Mouse (Mus musculus): ENCODE data around the gene Prpf8.
"Not testable (repeated sequence)": the region's sequence is repeated elsewhere in the genome, so short reads cannot be mapped to it uniquely, and the experiment has no call there.

Gene Prpf8

DNA sequence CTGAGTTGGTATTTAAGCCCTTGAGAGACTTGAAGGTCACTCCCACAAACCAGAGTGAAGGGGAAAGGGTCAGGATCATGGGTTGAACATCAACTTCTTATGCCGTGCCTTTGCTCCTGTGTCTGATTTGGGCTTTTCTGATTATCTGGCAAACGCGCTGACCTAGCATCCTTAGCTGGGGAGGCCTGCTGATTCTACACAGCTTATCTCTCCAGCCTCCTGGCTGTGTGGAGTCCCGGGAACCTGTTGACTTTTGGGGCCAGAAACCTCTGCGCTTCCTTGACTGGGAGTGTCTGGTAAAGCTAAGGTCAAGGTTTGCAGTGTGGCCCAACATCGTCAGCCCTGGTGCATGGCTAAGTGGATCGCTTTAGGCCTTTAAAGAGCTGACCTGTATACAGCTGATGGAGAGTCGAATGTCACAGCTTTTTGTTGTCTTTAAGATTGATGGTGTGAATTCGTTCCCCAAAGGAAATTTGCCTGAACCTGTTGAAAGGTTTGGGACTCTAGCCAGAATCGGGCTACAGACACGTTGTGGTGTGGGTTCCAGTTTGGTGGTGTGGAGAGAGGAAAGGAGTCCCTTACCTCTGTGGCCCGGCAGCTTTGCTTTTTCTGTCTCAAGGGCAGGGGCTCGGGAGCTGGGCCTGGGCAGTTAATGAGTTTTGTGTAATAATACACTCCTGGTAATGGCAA, 48.6 kb downstream of the Prpf8 start:
- DNase-seq: no peak

DNA sequence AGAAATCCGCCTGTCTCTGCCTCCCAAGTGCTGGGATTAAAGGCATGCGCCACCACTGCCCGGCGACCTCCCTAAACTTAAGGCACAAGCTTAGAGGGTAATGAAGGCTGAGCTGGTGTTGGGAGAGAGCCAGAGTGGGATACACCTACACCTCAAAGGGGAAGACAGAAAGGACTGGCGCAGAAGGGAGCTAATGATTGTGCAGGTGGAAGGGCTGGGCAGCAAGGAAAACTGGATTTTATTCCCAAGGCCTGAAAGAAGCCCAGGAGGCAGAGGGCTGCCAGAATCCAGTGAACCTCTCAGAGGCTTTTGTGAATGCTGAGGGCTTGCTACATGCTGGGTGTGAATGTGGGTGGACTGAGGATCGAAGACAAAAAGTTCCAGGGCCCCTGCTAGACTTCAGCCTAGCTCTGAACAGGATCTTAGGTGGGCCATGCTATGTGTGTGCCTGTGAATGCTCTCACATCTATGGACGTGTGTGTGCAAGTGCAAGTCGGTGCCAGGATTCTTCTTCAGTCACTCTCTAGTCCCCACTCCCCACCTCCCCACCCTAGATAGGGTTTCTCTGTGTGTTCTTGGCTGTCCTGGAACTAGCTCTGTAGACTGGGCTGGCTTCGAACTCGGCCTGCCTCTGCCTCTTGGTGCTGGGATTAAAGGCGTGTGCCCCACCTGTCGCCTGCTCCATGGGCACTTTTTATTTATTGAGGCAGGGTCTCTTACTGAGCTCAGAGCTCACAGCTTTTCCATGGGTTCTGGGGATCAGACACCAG, 49.8 kb downstream of the Prpf8 start:
- DNase-seq: no peak

GRCm38 (mm10) chr11:75537025-75537414, 50.4 kb downstream of the Prpf8 start:
- no peak for DNase-seq

DNA sequence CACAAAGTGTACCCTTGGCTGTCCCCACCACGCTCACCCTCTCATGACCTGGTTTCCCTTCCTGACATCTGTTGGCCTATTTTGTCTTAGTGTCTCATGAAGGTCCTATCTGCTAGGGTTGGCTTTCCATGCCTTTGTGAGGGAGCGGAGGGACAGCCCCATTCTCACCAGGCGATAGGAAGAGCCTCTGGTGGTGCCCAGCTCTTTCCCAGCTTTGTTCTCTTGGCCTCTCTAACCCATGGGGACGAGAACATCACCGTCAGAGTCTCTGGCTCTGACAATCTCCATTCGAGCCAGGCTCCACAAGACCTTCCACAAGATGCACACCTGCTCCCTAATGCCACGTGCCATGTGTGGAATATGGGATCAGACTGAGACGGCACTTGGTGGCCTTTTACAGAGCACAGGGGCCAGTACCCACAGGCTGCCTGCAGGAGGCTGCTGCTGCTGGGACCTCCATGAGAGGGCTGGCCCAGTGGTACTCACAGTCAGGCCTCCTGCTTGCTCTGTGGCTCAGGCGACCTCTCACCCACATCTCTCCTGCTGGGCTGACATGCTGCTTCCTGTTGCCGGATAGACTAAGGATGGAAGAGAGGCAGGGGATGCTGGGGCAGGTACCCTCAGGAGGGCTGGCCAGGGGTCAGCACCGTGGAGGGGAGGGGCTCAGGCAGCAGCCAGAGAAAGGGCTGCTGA, 51.0 kb downstream of the Prpf8 start:
- no peak for DNase-seq

DNA sequence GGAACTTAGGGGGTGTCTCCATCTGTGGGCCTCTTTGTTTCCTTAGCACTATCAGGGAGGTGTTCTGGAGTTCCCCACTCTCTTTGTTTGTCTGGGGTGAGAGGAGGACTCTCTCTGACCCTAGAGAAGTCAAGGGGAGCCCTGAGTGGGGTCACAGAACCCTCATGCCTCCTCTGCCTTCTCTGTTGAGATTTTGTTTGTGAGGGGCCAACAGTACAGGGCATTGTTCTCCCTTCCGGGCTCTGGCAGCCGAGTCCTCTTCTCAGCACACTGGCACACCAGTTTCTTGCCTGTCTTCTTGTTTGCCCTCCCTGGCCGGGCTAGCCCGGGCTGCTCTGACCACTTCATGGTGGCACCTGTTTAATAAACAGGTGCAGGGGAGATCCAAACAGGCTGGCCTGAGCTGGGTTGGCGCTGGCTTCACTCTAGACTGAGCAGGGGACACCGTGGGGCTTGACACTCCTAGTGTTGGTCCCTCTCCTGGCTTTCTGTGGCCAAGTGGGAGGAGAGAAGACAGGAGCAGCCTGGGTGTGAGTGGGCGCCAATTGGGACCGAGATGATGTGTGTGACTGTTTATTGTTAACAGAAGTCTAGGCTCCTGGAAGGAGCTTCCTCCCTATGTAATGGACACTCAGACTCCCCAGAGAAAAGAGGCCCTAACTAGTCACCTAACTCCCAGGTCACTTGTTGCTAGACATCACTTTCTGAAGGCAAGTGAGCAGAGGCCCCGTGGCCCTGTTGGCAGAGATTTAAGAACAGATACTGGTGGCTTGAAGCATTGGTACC, 51.8 kb downstream of the Prpf8 start:
- DNase-seq: no peak

DNA sequence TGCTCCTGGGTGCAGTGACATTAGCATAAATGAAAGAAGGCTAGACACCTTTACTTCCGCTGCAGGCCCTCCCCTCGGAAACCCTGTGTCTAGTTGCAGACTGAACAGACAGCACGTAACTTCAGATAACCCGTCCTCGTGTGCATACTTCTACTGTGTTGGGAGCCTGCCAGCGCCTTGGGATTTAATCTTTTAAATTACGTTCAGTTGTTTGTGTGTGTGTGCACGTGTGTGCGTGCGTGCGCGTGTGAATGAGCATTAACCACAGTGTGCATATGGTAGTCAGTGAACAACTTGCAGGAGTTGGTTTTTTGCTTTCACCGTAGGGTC, 52.3 kb downstream of the Prpf8 start:
- DNase-seq: no peak

DNA sequence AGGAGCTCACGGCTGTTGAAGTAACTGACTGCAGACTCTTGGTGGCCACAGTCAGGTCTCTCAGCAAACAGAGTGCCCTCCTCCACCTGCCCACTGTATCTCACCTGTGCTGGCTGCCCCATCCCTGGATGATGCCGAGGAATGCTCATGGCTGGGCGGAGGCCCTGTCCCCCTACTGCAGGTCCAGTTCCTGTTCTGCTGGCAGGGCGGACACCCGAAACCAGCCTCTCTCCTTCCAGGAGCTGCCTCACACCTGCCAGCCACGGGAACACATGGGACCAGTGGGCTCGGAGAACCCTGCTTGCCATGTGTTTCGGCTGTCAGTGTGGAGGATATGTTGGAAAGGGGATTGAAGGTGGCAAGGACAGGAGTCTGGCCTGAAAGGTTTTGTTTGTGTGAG, 53.6 kb downstream of the Prpf8 start:
- DNase-seq: no peak

- DNase-seq: no peak
Measured at GRCm38 (mm10) chr11:75540710-75541581, 54.3 kb downstream of the Prpf8 start.

DNA sequence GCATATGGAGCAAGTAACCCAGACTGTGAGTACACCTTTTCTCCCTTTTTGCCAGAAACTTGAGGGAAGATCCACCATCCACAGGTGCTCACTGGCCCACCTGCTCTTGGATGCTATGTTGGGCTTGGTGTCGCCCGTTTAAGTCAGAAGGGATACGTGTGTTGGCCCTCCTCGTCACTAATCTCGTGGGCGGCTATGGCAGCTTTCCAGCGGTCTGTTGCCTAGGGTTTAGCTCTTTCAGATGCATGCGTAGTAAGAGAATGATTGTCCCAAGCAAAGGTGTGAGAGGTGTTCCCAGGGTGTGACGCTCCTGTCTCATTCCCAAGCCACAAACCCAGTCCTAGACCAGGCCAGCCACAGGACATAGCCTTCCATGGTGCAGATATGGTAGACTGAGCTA, 58.1 kb downstream of the Prpf8 start:
- DNase-seq: no peak

DNA sequence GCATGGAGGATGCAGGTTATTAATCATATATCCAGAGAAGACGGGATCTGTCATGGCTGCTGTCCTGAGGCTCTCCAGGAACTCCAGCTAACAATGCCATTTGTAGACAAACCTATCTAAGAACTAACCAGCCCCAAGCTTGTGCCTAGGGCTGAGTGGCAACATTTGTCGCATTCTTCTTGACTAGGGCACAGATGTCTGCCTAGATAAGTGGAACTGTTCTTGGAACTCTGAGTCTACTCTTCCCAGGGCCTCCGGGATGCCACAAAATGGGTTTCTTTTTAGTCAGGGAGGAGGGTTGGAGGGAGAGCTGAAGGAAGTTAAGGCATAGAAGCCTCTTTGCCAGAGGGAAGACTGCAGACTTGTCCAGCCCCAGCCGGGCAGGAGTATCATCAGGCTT, 59.4 kb downstream of the Prpf8 start:
- DNase-seq: no peak

DNA sequence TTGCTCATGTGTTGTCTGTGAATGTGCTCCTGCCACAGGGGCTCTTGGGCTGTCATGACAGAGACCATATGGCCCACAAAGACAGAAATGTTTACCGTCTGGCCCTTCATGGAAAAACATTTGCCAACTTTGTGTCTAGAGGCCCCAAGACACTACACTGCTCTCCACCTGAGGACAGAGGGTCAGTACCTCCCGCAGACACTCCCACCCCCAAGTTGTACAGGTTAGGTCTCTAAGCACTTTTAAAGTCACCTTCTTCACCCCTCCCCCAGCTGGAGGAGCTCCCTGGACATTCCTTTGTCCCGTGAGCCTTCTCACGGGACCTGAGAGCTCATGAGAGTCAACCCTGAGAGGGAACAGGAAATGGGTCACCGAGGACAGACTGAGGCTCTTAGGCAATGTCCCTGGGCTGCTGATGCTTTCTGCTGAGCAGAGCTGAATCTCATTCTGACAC, 63.1 kb downstream of the Prpf8 start:
- no peak for DNase-seq

DNA sequence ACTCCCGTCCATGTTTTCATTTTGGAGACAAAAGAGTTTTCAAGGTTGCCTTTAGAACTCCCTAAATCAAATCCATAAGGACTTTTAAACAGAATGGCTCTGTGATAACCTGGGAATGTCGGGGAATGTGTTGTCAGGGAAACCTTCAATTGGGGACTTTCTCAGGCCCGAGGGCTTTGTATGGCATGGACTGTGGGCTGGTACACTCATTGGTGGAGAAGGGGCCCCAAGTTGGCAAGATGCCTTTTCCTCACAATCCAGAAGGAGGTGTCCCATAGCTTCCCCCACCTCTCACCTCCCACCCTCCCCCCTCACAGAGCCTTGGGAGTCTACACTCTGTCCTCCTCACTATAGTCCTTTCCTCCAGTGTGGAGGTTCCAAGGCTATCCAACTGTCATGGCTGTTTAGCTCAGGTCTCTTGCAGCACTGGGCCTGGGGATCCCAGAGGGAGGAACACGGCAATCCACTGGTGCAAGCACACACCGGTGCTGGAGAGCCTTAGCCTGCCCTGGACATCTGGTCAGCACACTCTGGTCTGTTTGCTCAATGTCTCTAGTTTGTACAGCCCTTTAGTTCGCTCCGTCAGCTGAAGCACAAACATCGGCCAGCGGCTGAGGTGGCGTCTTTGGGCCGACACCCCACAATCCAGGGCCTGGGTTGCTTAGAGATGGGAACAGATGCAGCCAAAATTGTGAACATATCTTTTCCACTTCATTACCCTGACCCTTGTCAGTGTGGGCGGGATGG, 63.8 kb downstream of the Prpf8 start:
- DNase-seq: no peak

DNA sequence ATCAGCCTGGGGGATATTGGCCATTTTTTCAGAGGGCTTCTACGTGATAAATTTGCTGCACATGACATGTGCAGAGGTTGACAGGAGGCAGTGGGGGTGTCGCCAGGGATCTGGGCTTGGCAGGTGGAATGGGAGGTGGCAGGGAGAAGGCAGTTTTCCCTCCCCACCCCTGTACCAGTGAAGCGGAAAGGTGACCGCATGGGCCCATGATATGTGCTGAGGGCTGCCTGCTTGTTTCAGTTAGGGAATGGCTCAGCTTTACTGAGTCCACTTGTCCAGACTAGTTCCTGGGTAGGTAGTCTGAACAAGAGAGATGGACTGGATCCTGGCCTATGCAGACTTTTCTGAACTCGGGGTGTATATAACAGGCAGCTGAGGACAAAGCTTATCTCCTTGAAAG, 64.7 kb downstream of the Prpf8 start:
- DNase-seq: no peak

- no peak for DNase-seq
Measured at GRCm38 (mm10) chr11:75551961-75552441, 65.4 kb downstream of the Prpf8 start.

DNA sequence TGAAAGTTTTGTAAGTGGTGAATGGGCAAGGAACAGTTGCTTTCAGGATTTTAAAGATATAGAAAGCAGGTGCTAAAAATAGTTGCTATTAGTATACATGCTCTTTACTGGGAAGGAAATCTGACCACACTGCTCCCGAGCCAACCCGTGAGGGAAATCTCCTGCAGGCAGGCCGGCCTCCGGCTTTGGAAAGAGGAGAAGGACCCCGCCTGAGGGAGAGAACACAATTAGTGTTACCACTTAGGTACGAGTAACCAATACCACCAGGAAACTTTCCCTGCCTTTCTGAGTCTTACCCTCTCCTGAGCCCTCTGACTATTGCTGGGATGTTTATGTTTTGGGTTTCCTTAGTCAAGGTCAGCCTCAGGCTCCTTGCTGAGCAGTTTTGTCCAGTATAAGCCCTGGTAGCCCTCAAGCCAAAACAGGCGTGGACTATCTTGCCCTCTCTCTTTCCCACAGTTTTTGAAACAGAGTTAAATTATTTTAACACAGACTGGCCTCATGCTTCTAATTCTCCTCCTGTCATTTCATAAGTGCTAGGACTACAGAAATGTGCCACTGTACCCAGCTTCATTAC, 66.4 kb downstream of the Prpf8 start:
- DNase-seq: no peak

DNA sequence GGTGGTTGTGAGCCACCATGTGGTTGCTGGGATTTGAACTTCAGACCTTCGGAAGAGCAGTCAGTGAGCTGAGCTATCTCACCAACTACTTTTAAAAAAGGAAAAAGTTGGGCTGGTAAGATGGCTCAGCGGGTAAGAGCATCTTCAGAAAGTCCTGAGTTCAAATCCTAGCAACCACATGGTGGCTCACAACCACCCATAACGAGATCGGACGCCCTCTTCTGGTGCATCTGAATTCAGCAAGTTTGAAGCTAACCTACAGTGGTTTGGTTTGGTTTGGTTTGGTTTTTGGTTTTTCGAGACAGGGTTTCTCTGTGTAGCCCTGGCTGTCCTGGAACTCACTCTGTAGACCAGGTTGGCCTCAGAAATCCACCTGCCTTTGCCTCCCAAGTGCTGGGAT, 69.4 kb downstream of the Prpf8 start:
- not testable (repeated sequence) for DNase-seq

DNA sequence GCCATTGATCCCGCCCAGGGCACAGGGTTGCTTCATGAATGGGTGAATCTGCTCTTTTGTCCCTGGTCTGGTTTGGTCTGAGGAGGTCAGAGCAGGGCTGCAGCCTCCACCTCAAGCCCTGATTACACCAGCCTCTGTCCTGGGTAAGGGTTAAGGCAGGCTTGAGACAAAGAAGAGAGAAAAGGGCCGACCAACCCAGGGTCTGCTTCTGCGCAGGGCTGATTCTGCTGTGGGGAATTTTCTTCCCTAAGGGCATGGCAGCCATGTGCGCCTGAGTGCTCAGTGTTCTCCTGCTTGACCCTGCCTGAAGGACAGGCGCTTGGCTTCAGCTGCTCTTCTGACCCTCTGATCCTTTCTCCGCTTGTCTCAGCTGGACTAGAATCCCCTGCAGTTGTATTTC, 70.5 kb downstream of the Prpf8 start:
- no peak for DNase-seq

GRCm38 (mm10) chr11:75558101-75558500, 71.5 kb downstream of the Prpf8 start:
- DNase-seq: no peak
